Mouse (Mus musculus) ES-Bruce4 (cell line): Measurements from ENCODE around the gene Ms4a3. TPM values are rescaled to one million over a fixed set of nuclear protein-coding genes. Genes with fewer than 3 reads are reported as not detected.

Source experiments
- H3K27ac ChIP-seq: 2 replicates; pipeline ENCODE4 v1.5.1; 2012; ENCODE audit warnings: low read length, inconsistent platforms; ENCODE audit not compliant: insufficient read depth
- H3K27me3 ChIP-seq: 2 replicates; pipeline ENCODE4 v1.6.1; 2012; ENCODE audit warnings: mild to moderate bottlenecking, low read length, inconsistent platforms; ENCODE audit not compliant: control insufficient read depth, poor library complexity, insufficient read depth, severe bottlenecking
- H3K36me3 ChIP-seq: 2 replicates; pipeline ENCODE4 v1.6.1; 2012; ENCODE audit warnings: inconsistent platforms, mild to moderate bottlenecking, low read length, moderate library complexity; ENCODE audit not compliant: control insufficient read depth, poor library complexity, insufficient read depth, severe bottlenecking
- H3K4me1 ChIP-seq: one replicate; pipeline ENCODE4 v1.8.1; 2011; ENCODE audit warnings: low read length; ENCODE audit not compliant: control insufficient read depth, insufficient read depth
- H3K4me3 ChIP-seq: 2 replicates; pipeline ENCODE4 v1.5.1; 2011; ENCODE audit warnings: low read depth, mild to moderate bottlenecking, low read length
- H3K9ac ChIP-seq: 2 replicates; pipeline ENCODE4 v1.6.1; 2012; ENCODE audit warnings: low read depth, mild to moderate bottlenecking, inconsistent platforms; ENCODE audit not compliant: poor library complexity, severe bottlenecking
- H3K9me3 ChIP-seq: replicated peaks from 2 replicates; pipeline ENCODE4 v1.6.1; 2012; ENCODE audit warnings: mild to moderate bottlenecking, low read length, inconsistent platforms; ENCODE audit not compliant: control insufficient read depth, poor library complexity, insufficient read depth, severe bottlenecking
- CTCF ChIP-seq: IDR thresholded peaks from one replicate; pipeline ENCODE4 v1.8.1; 2011; ENCODE audit warnings: low read depth, low read length
- EP300 ChIP-seq: IDR thresholded peaks from 2 replicates; pipeline ENCODE4 v1.6.1; 2011; ENCODE audit warnings: low read depth, low read length; ENCODE audit not compliant: insufficient read depth
- POLR2A ChIP-seq: IDR thresholded peaks from one replicate; pipeline ENCODE4 v1.8.1; 2011; ENCODE audit warnings: low read length; ENCODE audit not compliant: insufficient read depth
- polyA plus RNA-seq: library from polyadenylated mRNA; stranded (reverse); fragments of >200 nt; gene quantifications from 2 replicates; pipeline ENCODE4 v1.2.4, GENCODE M21; 2011; ENCODE audit warnings: low read depth; ENCODE audit not compliant: missing spikeins, insufficient read depth, insufficient read length

The Ms4a3 gene
- not detected in 2 replicates for polyA plus RNA-seq

GRCm38 (mm10) chr19:11640732-11641131, at the start of gene Ms4a3:
Gene Ms4a3 (minus strand): TSS chr19:11640851.
- H3K9ac ChIP-seq: no peak within 1 kb of the TSS
- H3K4me3 ChIP-seq: no peak within 1 kb of the TSS
- no peaks in the 10 kb centered on the region for H3K9me3 ChIP-seq
- no peak for TF ChIP-seq EP300
- TF ChIP-seq CTCF: no peak
- no peak for TF ChIP-seq POLR2A
- H3K36me3 ChIP-seq: no peaks in the 10 kb centered on the region
- H3K4me1 ChIP-seq: no peaks in the 10 kb centered on the region
- no peaks in the 10 kb centered on the region for H3K27me3 ChIP-seq
- H3K27ac ChIP-seq: no peak within 1 kb of the TSS

- H3K36me3 ChIP-seq: no peaks in the 10 kb centered on the region
- H3K4me3 ChIP-seq: no peak overlapping the region
- TF ChIP-seq CTCF: no peak
- TF ChIP-seq POLR2A: no peak
- no peak for TF ChIP-seq EP300
These were observed 20.9 kb upstream of the Ms4a3 start for GRCm38 (mm10) chr19:11661562-11661961.

GRCm38 (mm10) chr19:11660459-11660858, 19.8 kb upstream of the Ms4a3 start, which contains the start of gene Oosp2:
Gene Oosp2 (minus strand): TSS chr19:11660559.
- Histone ChIP-seq H3K36me3 (no peaks in the 10 kb centered on the region), H3K27me3 (no peaks in the 10 kb centered on the region), H3K27ac (no peak within 1 kb of the TSS), H3K4me3 (no peak within 1 kb of the TSS), H3K4me1 (no peaks in the 10 kb centered on the region), H3K9me3 (no peaks in the 10 kb centered on the region), H3K9ac (no peak within 1 kb of the TSS)
- TF ChIP-seq CTCF (no peak), EP300 (no peak), POLR2A (no peak)

More at GRCm38 (mm10) chr19:11661562-11661961, 20.9 kb upstream of the Ms4a3 start:
- Histone ChIP-seq H3K4me1 (no peaks in the 10 kb centered on the region), H3K27me3 (no peaks in the 10 kb centered on the region), H3K27ac (no peak overlapping the region), H3K9ac (no peak overlapping the region), H3K9me3 (no peaks in the 10 kb centered on the region)

GRCm38 (mm10) chr19:11659142-11659541, 18.5 kb upstream of the Ms4a3 start:
- TF ChIP-seq EP300 (no peak), POLR2A (no peak), CTCF (no peak)
- Histone ChIP-seq H3K36me3 (no peaks in the 10 kb centered on the region), H3K9ac (no peak overlapping the region), H3K4me1 (no peaks in the 10 kb centered on the region), H3K27me3 (no peaks in the 10 kb centered on the region), H3K4me3 (no peak overlapping the region), H3K9me3 (no peaks in the 10 kb centered on the region), H3K27ac (no peak overlapping the region)

- Histone ChIP-seq H3K9ac (no peak overlapping the region), H3K27ac (no peak overlapping the region), H3K9me3 (no peaks in the 10 kb centered on the region), H3K36me3 (no peaks in the 10 kb centered on the region), H3K4me1 (no peaks in the 10 kb centered on the region), H3K27me3 (no peaks in the 10 kb centered on the region), H3K4me3 (no peak overlapping the region)
- TF ChIP-seq CTCF (no peak), POLR2A (no peak), EP300 (no peak)
These were observed 8.9 kb upstream of the Ms4a3 start for GRCm38 (mm10) chr19:11649564-11649963.

GRCm38 (mm10) chr19:11646166-11646565, 5.5 kb upstream of the Ms4a3 start:
- H3K9ac ChIP-seq: no peak overlapping the region
- no peaks in the 10 kb centered on the region for H3K27me3 ChIP-seq
- H3K27ac ChIP-seq: no peak overlapping the region
- no peaks in the 10 kb centered on the region for H3K4me1 ChIP-seq
- no peak overlapping the region for H3K4me3 ChIP-seq
- no peaks in the 10 kb centered on the region for H3K9me3 ChIP-seq
- TF ChIP-seq POLR2A (no peak), CTCF (no peak), EP300 (no peak)
- no peaks in the 10 kb centered on the region for H3K36me3 ChIP-seq
